Comparison of ENCODE assay signal across 25 mouse cellular contexts in genomic region chr2:160148516-160148915, GRCm38 (mm10).
DNase-seq lines count a peak whose midpoint lies in the region; ATAC-seq lines count a peak whose summit lies in the region.
"Had no signal": no experiment of that assay in that cellular context is flagged by ENCODE, and none has a peak within 500 bp of the region (broad histone marks: within the 10 kb centered on the region; RNA-seq: fewer than 3 reads in every experiment).

No protein-coding gene starts in this region.

- 70% methylated on average over 10 of the region's 10 CpGs for WGBS in embryonic facial prominence, embryonic 11.5 days
- WGBS in limb, embryonic 15.5 days = 60% methylated on average over 10 of the region's 10 CpGs

- no peak; the same call in 1 of the 2 replicates for ATAC-seq in embryonic facial prominence, embryonic 11.5 days (replicated peaks; ENCODE audit: insufficient number of reproducible peaks, low FRiP score, low TSS enrichment, low read depth)
- peak; percentile 48 for ATAC-seq in limb, embryonic 15.5 days (ENCODE audit: insufficient number of reproducible peaks, low FRiP score, low TSS enrichment, low read depth)

- no peaks in the 10 kb centered on the region for H3K4me1 ChIP-seq in embryonic facial prominence, embryonic 11.5 days (ENCODE audit: control insufficient read depth, insufficient read depth, low read length)
- 0 out of 2 replicates have a peak, but pooled peaks cover 4% of the 10 kb centered on the region for H3K4me1 ChIP-seq in limb, embryonic 15.5 days
- H3K4me1 ChIP-seq: forebrain, embryonic 12.5 days; heart, embryonic 15.5 days; hindbrain, embryonic 15.5 days; limb, embryonic 12.5 days; megakaryocyte, embryonic 14.5 days had no signal

- no peaks in the 10 kb centered on the region for H3K27me3 ChIP-seq in embryonic facial prominence, embryonic 11.5 days (ENCODE audit: control insufficient read depth, insufficient read depth, low read length)
- no peaks in the 10 kb centered on the region for H3K27me3 ChIP-seq in limb, embryonic 15.5 days
- H3K27me3 ChIP-seq: forebrain, embryonic 12.5 days; heart, embryonic 15.5 days; hindbrain, embryonic 15.5 days; limb, embryonic 12.5 days; megakaryocyte, embryonic 14.5 days had no signal

- H3K4me2 ChIP-seq in embryonic facial prominence, embryonic 11.5 days (ENCODE audit: low read depth, low read length) = no peak overlapping the region
- H3K4me2 ChIP-seq in limb, embryonic 15.5 days = no peak overlapping the region
- H3K4me2 ChIP-seq: forebrain, embryonic 12.5 days; heart, embryonic 15.5 days; hindbrain, embryonic 15.5 days; limb, embryonic 12.5 days; lung, embryonic 14.5 days had no signal

- H3K4me3 ChIP-seq in embryonic facial prominence, embryonic 11.5 days (ENCODE audit: low read depth, low read length) = no peak overlapping the region
- no peak overlapping the region for H3K4me3 ChIP-seq in limb, embryonic 15.5 days
- H3K4me3 ChIP-seq: forebrain, embryonic 12.5 days; heart, embryonic 15.5 days; hindbrain, embryonic 15.5 days; limb, embryonic 12.5 days; megakaryocyte, embryonic 14.5 days had no signal

- no peak overlapping the region for H3K9ac ChIP-seq in embryonic facial prominence, embryonic 11.5 days (replicated peaks; ENCODE audit: low read length)
- H3K9ac ChIP-seq in limb, embryonic 15.5 days = no peak overlapping the region
- H3K9ac ChIP-seq: forebrain, embryonic 12.5 days; heart, embryonic 15.5 days; hindbrain, embryonic 15.5 days; limb, embryonic 12.5 days; liver, embryonic 14.5 days; lung, embryonic 14.5 days had no signal

- DNase-seq in cerebellum, postnatal 10 days = peak; percentile 24 to 25
- no peak for DNase-seq in cerebellum, postnatal 4 days (ENCODE audit: low spot score in 2 of 2)
- peak; percentile 19 for DNase-seq in retina, postnatal 1 day
- DNase-seq in retina, embryonic 14.5 days (ENCODE audit: low spot score) = no peak
- peak; percentile 19 for DNase-seq in embryonic facial prominence, embryonic 11.5 days (ENCODE audit: low spot score)
- no peak for DNase-seq in urinary bladder, adult 2 months (ENCODE audit: low spot score)
- DNase-seq in lung, postnatal 10 days = no peak
- DNase-seq: adrenal gland, adult 2 months; cerebellum, adult 11-12 months; gastrocnemius, postnatal 36 days; kidney, adult 2 months; lung, embryonic 14.5 days; lung, postnatal 36 days; midbrain, embryonic 14.5 days; right cerebral cortex, postnatal 25 days; spleen, adult 18-20 months; thymus, adult 2 months had no signal

- H3K9me3 ChIP-seq in embryonic facial prominence, embryonic 11.5 days (replicated peaks; ENCODE audit: control insufficient read depth, low read length) = no peaks in the 10 kb centered on the region
- H3K9me3 ChIP-seq in limb, embryonic 15.5 days = no peaks in the 10 kb centered on the region
- H3K9me3 ChIP-seq: forebrain, embryonic 12.5 days; heart, embryonic 15.5 days; hindbrain, embryonic 15.5 days; limb, embryonic 12.5 days had no signal

- no peak overlapping the region for H3K27ac ChIP-seq in embryonic facial prominence, embryonic 11.5 days (replicated peaks; ENCODE audit: low read depth, low read length)
- H3K27ac ChIP-seq in limb, embryonic 15.5 days = no peak overlapping the region
- H3K27ac ChIP-seq: forebrain, embryonic 12.5 days; heart, embryonic 15.5 days; hindbrain, embryonic 15.5 days; kidney, postnatal 0 days; limb, embryonic 12.5 days; liver, embryonic 14.5 days had no signal

- no peaks in the 10 kb centered on the region for H3K36me3 ChIP-seq in embryonic facial prominence, embryonic 11.5 days (replicated peaks; ENCODE audit: control insufficient read depth, insufficient read depth, low read depth, low read length)
- H3K36me3 ChIP-seq in limb, embryonic 15.5 days = no peaks in the 10 kb centered on the region
- H3K36me3 ChIP-seq: forebrain, embryonic 12.5 days; heart, embryonic 15.5 days; hindbrain, embryonic 15.5 days; limb, embryonic 12.5 days had no signal

Comparison
In these comparisons a context has a peak if more than half of its experiments do, and no peak if none do; other contexts are left out.
1. DNase-seq: peak in cerebellum, postnatal 10 days (2 of 2), retina, postnatal 1 day (single experiment) and embryonic facial prominence, embryonic 11.5 days (single experiment); none in cerebellum, postnatal 4 days (0 of 2), retina, embryonic 14.5 days (single experiment), urinary bladder, adult 2 months (single experiment) and lung, postnatal 10 days (single experiment).